Mouse (Mus musculus) brain, embryonic 14.5 days (tissue): ENCODE data around the gene Ang4.
"Not testable (repeated sequence)": the region's sequence is repeated elsewhere in the genome, so short reads cannot be mapped to it uniquely, and the experiment has no call there.

Experiments used
- CTCF ChIP-seq: fragments of 200-500 bp; IDR thresholded peaks from 2 replicates; pipeline ENCODE4 v1.5.1; 2012; ENCODE audit warnings: inconsistent platforms, mild to moderate bottlenecking, moderate library complexity, borderline replicate concordance; ENCODE audit not compliant: insufficient read depth, insufficient read length; ENCODE audit errors: extremely low read depth
- POLR2A ChIP-seq: fragments of 200-500 bp; IDR thresholded peaks from 2 replicates; pipeline ENCODE4 v1.6.1; 2012; ENCODE audit warnings: mild to moderate bottlenecking, inconsistent platforms, borderline replicate concordance; ENCODE audit not compliant: poor library complexity, insufficient read depth, insufficient read length, severe bottlenecking; ENCODE audit errors: extremely low read depth

- TF ChIP-seq POLR2A = not testable (repeated sequence)
- TF ChIP-seq CTCF = peak; percentile 48; the same call in 1 of the 2 replicates
These were observed 2.0 kb downstream of the Ang4 start for GRCm38 (mm10) chr14:51771378-51771777.
